Mouse (Mus musculus) C3H10T1/2 (cell line): ENCODE results near the gene Prim2. TPM values are rescaled to one million over a fixed set of nuclear protein-coding genes. Genes with fewer than 3 reads are reported as not detected.

Source experiments
- polyA plus RNA-seq, 2 experiments: library from polyadenylated mRNA; unstranded; fragments of >200 nt; fragmentation: generic; extraction: Trizol; gene quantifications; one replicate each; pipeline ENCODE4 v1.2.1; 2012; ENCODE audit warnings: missing spikeins in 2 of 2

Prim2 gene
- polyA plus RNA-seq, result 10 to 100 TPM in 1 of 2 experiments, 1 to 10 TPM in 1; 6.0 to 15.2 TPM

GRCm38 (mm10) chr1:33669708-33670141, at the start of gene Prim2:
Gene Prim2, minus strand, starts transcription at chr1:33669795.

Other genes starting within 250 kb of the Prim2 start
- 10 to 100 TPM in 1 of 2 experiments, 1 to 10 TPM in 1; 1.8 to 11.2 TPM for gene Rab23, start 50.1 kb upstream of the Prim2 start, polyA plus RNA-seq
- gene Bag2, start 88.0 kb upstream of the Prim2 start, polyA plus RNA-seq, result 10 to 100 TPM in 1 of 2 experiments, 1 to 10 TPM in 1; 6.2 to 16.7 TPM
- gene Zfp451, start 144.8 kb upstream of the Prim2 start, polyA plus RNA-seq, result 1 to 10 TPM; 2.0 to 9.9 TPM
- gene Bend6, start 238.0 kb upstream of the Prim2 start, polyA plus RNA-seq, result 1 to 10 TPM; 1.3 to 4.3 TPM
- gene Dst, start 238.4 kb upstream of the Prim2 start, polyA plus RNA-seq, result 10 to 100 TPM in 1 of 2 experiments, 1 to 10 TPM in 1; 1.8 to 14.6 TPM